Mouse (Mus musculus) cortical plate, adult 2 months (tissue): Measurements from ENCODE around the gene Preb.

ENCODE experiments used
- CTCF ChIP-seq: fragments of 200-500 bp; IDR thresholded peaks from 2 replicates; pipeline ENCODE4 v1.5.1; 2011; ENCODE audit warnings: mild to moderate bottlenecking, control low read depth, low read length; ENCODE audit not compliant: insufficient read depth; ENCODE audit errors: extremely low read depth
- POLR2A ChIP-seq: fragments of 200-500 bp; IDR thresholded peaks from 2 replicates; pipeline ENCODE4 v1.6.1; 2011; ENCODE audit warnings: mild to moderate bottlenecking, low read length, control low read depth; ENCODE audit not compliant: insufficient read depth; ENCODE audit errors: extremely low read depth

GRCm38 (mm10) chr5:30916841-30917240, 43.3 kb downstream of the Preb start:
- TF ChIP-seq CTCF (no peak), POLR2A (no peak)
